Comparison of ENCODE assay signal across 22 mouse cellular contexts in the genomic region with DNA sequence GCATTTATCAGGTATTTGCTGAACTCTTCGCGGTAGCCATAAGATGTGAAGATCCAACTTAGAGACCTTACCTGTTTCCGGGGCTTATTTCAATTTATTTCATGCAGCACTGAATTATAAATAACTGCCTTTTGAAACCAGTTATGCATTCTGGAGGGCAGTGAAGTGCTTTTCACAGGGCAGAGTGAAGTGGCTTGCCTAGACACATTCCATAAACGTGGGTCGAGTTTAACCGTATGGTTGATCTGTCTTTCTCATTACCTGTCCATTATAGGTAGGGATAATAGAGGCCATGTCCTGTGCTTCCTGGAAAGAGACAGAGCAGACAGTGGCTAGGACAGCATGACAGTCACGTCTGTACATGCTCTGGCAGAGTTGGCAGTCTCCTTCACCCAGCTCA. TPM values are rescaled to one million over a fixed set of nuclear protein-coding genes. Genes with fewer than 3 reads are reported as not detected.
DNase-seq lines count a peak whose midpoint lies in the region; ATAC-seq and TF ChIP-seq lines count a peak whose summit lies in the region.
"Had no signal": no experiment of that assay in that cellular context is flagged by ENCODE, and none has a peak within 500 bp of the region (broad histone marks: within the 10 kb centered on the region; RNA-seq: fewer than 3 reads in every experiment).

No protein-coding gene starts in this region.

- no peak overlapping the region for H3K4me2 ChIP-seq in heart, embryonic 15.5 days
- H3K4me2 ChIP-seq in liver, embryonic 13.5 days = no peak overlapping the region
- no peak overlapping the region for H3K4me2 ChIP-seq in lung, postnatal 0 days (replicated peaks; ENCODE audit: low read depth, low read length)
- H3K4me2 ChIP-seq: embryonic facial prominence, embryonic 12.5 days; forebrain, embryonic 12.5 days; hindbrain, embryonic 15.5 days had no signal

- WGBS in heart, embryonic 15.5 days = 77% methylated on average over 7 of the region's 7 CpGs
- 83% methylated on average over 7 of the region's 7 CpGs for WGBS in liver, embryonic 13.5 days (ENCODE audit: insufficient replicate concordance)
- WGBS in lung, postnatal 0 days = 64% methylated on average over 7 of the region's 7 CpGs

- DNase-seq in heart, adult 8-10 months (ENCODE audit: low spot score) = no peak
- no peak for DNase-seq in liver, embryonic 13.5 days
- DNase-seq in liver = no peak
- peak; percentile 73 for DNase-seq in lung, postnatal 0 days (ENCODE audit: low spot score)
- DNase-seq in lung, postnatal 4 days = no peak
- DNase-seq in lung, postnatal 10 days = peak; percentile 32
- no peak for DNase-seq in left cerebral cortex, postnatal 10 days (ENCODE audit: extremely low spot score in 1 of 2, low spot score in 2 of 2)
- DNase-seq: adrenal gland, postnatal 14 days; cerebellum, adult 11-12 months; cerebellum, adult 9-10 months; cerebellum, postnatal 25 days; forebrain, postnatal 0 days; gastrocnemius, adult 2 months; gastrocnemius, postnatal 25 days had no signal

- no peak overlapping the region for H3K9ac ChIP-seq in heart, embryonic 15.5 days
- H3K9ac ChIP-seq in liver, embryonic 13.5 days = no peak overlapping the region
- H3K9ac ChIP-seq in lung, postnatal 0 days (replicated peaks; ENCODE audit: low read depth) = no peak overlapping the region
- H3K9ac ChIP-seq: embryonic facial prominence, embryonic 12.5 days; forebrain, embryonic 12.5 days; forebrain, postnatal 0 days; hindbrain, embryonic 15.5 days had no signal

- H3K27ac ChIP-seq in heart, embryonic 15.5 days = no peak overlapping the region
- peak overlapping the region; percentile 9; the same call in 1 of the 2 replicates for H3K27ac ChIP-seq in liver, embryonic 13.5 days
- H3K27ac ChIP-seq in lung, postnatal 0 days (ENCODE audit: low read length) = peak overlapping the region; percentile 54
- H3K27ac ChIP-seq: embryonic facial prominence, embryonic 12.5 days; forebrain, embryonic 12.5 days; gastrocnemius, adult 2 months; heart, embryonic 10.5 days; hindbrain, embryonic 10.5 days; hindbrain, embryonic 15.5 days had no signal

- H3K4me1 ChIP-seq in heart, embryonic 15.5 days (replicated peaks) = peaks cover 7% of the 10 kb centered on the region
- peaks cover 76% of the 10 kb centered on the region for H3K4me1 ChIP-seq in liver, embryonic 13.5 days (replicated peaks)
- peaks cover 14% of the 10 kb centered on the region; the same call in 1 of the 2 replicates for H3K4me1 ChIP-seq in lung, postnatal 0 days (ENCODE audit: insufficient read depth, low read depth, low read length)
- H3K4me1 ChIP-seq: embryonic facial prominence, embryonic 12.5 days; forebrain, embryonic 12.5 days; heart, embryonic 10.5 days; hindbrain, embryonic 10.5 days; hindbrain, embryonic 15.5 days had no signal

- 0 out of 2 replicates have a peak, but pooled peaks have one; percentile 31 for ATAC-seq in heart, embryonic 15.5 days (replicated peaks; ENCODE audit: insufficient number of reproducible peaks, insufficient read depth, low FRiP score, low read depth)
- no peak for ATAC-seq in liver, embryonic 13.5 days (ENCODE audit: low read depth)
- ATAC-seq in lung, postnatal 0 days = peak; percentile 83
- ATAC-seq: activated CD4-positive, CD25-positive, alpha-beta regulatory T cell, adult 4 months; forebrain, postnatal 0 days; Patski had no signal

- H3K36me3 ChIP-seq in heart, embryonic 15.5 days = no peaks in the 10 kb centered on the region
- 0 out of 2 replicates have a peak, but pooled peaks cover 3% of the 10 kb centered on the region for H3K36me3 ChIP-seq in liver, embryonic 13.5 days
- no peaks in the 10 kb centered on the region for H3K36me3 ChIP-seq in lung, postnatal 0 days (ENCODE audit: insufficient read depth, low read length)
- H3K36me3 ChIP-seq: embryonic facial prominence, embryonic 12.5 days; hindbrain, embryonic 15.5 days had no signal

- H3K27me3 ChIP-seq in heart, embryonic 15.5 days = no peaks in the 10 kb centered on the region
- H3K27me3 ChIP-seq in liver, embryonic 13.5 days = no peaks in the 10 kb centered on the region
- no peaks in the 10 kb centered on the region for H3K27me3 ChIP-seq in lung, postnatal 0 days (replicated peaks; ENCODE audit: insufficient read depth, low read length)
- H3K27me3 ChIP-seq: embryonic facial prominence, embryonic 12.5 days; forebrain, embryonic 12.5 days; hindbrain, embryonic 15.5 days; Patski had no signal

- no peaks in the 10 kb centered on the region for H3K9me3 ChIP-seq in heart, embryonic 15.5 days (replicated peaks)
- H3K9me3 ChIP-seq in liver, embryonic 13.5 days (replicated peaks) = no peaks in the 10 kb centered on the region
- H3K9me3 ChIP-seq in lung, postnatal 0 days (ENCODE audit: low read length) = no peaks in the 10 kb centered on the region
- H3K9me3 ChIP-seq: embryonic facial prominence, embryonic 12.5 days; forebrain, embryonic 12.5 days; heart, embryonic 10.5 days; hindbrain, embryonic 10.5 days; hindbrain, embryonic 15.5 days had no signal

- TF ChIP-seq CTCF in lung, postnatal 0 days (IDR thresholded peaks at IDR 0.05) = no peak

- intact Hi-C loops in left cerebral cortex, postnatal 10 days (cut with DNase I) = no loop called here

- TF ChIP-seq EP300 in lung, postnatal 0 days (IDR thresholded peaks at IDR 0.05) = no peak; the same call in 1 of the 2 replicates

- H3K4me3 ChIP-seq in heart, embryonic 15.5 days = no peak overlapping the region
- no peak overlapping the region for H3K4me3 ChIP-seq in liver, embryonic 13.5 days (replicated peaks)
- H3K4me3 ChIP-seq in lung, postnatal 0 days (ENCODE audit: low read depth, low read length) = no peak overlapping the region
- H3K4me3 ChIP-seq: embryonic facial prominence, embryonic 12.5 days; forebrain, embryonic 12.5 days; gastrocnemius, adult 2 months; heart, embryonic 10.5 days; hindbrain, embryonic 10.5 days; hindbrain, embryonic 15.5 days had no signal

RNA-seq across cellular contexts. Expression of a gene that starts 20.0 kb away (rescaled TPM):
- 18.9 and 19.9 TPM in 2 replicates for polyA plus RNA-seq in heart, embryonic 15.5 days (2015; fragmentation: Nextera tagmentation; extraction: Ambion mirVana)
- total RNA-seq in heart, adult 8-10 months (2022) = 10 to 100 TPM; 26.0 to 34.6 (median 27.6) TPM
- 11.1 and 15.9 TPM in 2 replicates for polyA plus RNA-seq in liver, embryonic 13.5 days (2015; fragmentation: Nextera tagmentation; extraction: Ambion mirVana)
- polyA plus RNA-seq in lung, postnatal 0 days (2015; fragmentation: Nextera tagmentation; extraction: Ambion mirVana) = 64.9 and 75.4 TPM in 2 replicates
- total RNA-seq in left cerebral cortex, postnatal 10 days (2021) = 10 to 100 TPM; 30.3 to 36.5 TPM

Comparison
In these comparisons a context has a peak if more than half of its experiments do, and no peak if none do; other contexts are left out.
1. DNase-seq: peak in lung, postnatal 0 days (single experiment) and lung, postnatal 10 days (single experiment); none in heart, adult 8-10 months (single experiment), liver, embryonic 13.5 days (single experiment), liver (single experiment), lung, postnatal 4 days (0 of 2) and left cerebral cortex, postnatal 10 days (0 of 2).